Mouse (Mus musculus): ENCODE results near the gene Tsga10ip.

DNA sequence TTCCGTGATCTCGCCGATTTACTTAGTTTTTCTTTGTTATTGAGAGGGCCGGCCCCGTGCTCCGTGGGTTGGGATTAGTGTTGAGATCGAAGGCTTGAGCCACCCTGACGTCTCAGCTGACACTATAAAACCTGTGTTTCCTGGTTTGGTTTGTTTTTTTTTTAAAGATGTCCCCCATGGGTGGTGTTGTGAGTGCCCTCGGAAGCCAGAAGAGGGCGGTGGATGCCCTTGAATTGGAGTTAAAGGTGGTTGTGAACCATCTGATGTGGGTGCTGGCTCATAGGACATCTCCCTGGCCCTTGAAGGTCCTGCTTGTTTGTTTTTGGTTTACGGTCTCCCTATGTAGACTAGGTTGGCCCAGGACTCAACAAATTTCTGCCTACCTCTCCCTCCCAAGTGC lies 34.9 kb downstream of the Tsga10ip start:
- TF ChIP-seq MYOD1 (IDR thresholded peaks at IDR 0.05; ENCODE audit: control insufficient read depth in 1 of 3, insufficient read length in 2 of 3, low read depth in 2 of 3) = no peak
- TF ChIP-seq TCF12 (IDR thresholded peaks at IDR 0.05; ENCODE audit: insufficient read depth, poor library complexity, severe bottlenecking) = no peak
- no peak for TF ChIP-seq MAX (IDR thresholded peaks at IDR 0.05; ENCODE audit: low read depth)
- no peak for TF ChIP-seq POLR2A (IDR thresholded peaks at IDR 0.05; ENCODE audit: insufficient read length, low read depth)
- no peak for TF ChIP-seq E2F4 (IDR thresholded peaks at IDR 0.05; ENCODE audit: insufficient read depth)
- TF ChIP-seq REST (IDR thresholded peaks at IDR 0.05; ENCODE audit: insufficient read depth, insufficient read length) = no peak
- TF ChIP-seq SRF (IDR thresholded peaks at IDR 0.05; ENCODE audit: control insufficient read depth, insufficient read length, low read depth) = no peak
- no peak for TF ChIP-seq USF1 (IDR thresholded peaks at IDR 0.05; ENCODE audit: low read depth)
- no peak for TF ChIP-seq POLR2AphosphoS2 (IDR thresholded peaks at IDR 0.05; ENCODE audit: insufficient read length, low read depth)
- TF ChIP-seq CEBPB (IDR thresholded peaks at IDR 0.05; ENCODE audit: insufficient read depth, poor library complexity, severe bottlenecking) = no peak
- no peak for TF ChIP-seq MYOG (IDR thresholded peaks at IDR 0.05; ENCODE audit: control insufficient read depth in 1 of 3, insufficient read depth in 1 of 3, insufficient read length in 2 of 3, low read depth in 2 of 3)
